Mouse (Mus musculus): ENCODE data around the gene Pld1.
A peak's percentile ranks its signal among the peaks of the same experiment; 100 is the strongest.

The Pld1 gene

DNA sequence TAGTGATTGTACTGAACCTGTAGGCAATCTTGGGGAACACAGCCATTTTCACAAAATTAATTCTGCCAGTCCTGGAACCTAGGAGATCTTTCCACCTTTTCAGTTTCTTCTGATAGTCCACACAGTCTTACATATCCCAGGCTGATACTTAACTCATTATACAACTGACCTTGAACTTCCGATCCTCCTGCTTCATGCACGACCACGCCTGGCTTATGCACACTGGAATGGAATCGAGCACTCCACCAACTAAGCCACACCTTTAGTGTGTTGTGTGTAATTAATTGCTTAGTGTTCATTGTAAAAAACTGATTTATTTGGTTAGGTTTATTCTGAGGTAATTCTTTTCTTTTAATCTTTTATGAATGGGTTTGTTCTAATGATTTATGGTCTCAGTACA, 122.2 kb downstream of the Pld1 start:
- no peak for DNase-seq

DNA sequence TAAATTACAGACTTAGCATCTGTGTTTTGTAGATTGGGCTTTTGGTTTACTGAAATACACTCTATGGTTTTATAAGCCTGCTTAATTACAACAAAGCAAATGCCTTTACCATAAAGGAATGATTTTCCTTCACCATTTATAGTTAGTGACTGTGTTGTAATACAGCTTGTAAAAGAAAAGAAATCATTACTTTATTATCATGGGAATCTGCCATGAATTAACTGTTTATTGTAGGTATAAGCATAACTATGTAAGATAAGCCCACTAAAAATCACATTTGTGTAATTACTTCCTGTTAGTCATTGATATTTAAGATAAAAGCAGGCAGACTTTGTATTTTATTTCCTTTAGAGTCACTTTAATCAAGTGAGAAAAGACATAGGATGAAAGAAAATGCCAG, 122.7 kb downstream of the Pld1 start:
- no peak for DNase-seq

DNA sequence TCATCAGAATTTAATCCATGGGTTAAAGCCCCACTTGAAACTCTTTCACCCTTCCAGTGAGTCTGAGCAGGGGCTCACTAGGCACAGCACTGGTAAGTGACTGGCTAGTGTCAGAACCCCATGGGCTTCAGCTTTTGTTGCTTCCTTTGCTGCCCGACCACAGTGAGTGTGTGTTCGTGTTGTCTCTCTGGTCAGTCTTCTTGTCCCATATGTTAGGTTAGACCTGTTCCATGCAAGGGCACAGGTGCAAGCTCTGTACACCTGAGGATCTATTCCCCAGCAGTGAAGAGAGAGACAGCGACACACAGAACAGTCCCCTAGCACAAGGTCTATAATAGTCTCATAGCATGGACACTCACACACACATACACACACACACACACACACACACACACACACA, 140.7 kb downstream of the Pld1 start:
- DNase-seq = no peak

DNA sequence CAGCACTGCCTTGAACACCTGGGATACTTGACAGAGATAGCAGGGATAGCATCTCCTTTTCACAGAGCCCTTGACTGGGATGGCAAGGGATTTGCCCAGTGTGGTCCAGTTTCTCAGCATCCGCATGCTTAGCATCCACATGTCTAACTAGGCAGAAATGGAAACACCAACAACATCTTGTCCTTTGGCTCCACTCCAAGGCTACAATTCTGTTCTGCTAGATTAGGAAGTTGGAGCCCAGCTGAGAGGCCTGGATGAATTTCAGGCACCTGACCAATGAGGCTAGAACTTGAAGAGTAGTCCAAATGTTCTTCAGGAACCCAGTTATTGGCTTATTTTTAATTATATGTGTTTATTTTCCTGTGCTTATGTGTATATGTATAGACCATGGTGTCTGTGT, 141.6 kb downstream of the Pld1 start:
- DNase-seq = no peak

DNA sequence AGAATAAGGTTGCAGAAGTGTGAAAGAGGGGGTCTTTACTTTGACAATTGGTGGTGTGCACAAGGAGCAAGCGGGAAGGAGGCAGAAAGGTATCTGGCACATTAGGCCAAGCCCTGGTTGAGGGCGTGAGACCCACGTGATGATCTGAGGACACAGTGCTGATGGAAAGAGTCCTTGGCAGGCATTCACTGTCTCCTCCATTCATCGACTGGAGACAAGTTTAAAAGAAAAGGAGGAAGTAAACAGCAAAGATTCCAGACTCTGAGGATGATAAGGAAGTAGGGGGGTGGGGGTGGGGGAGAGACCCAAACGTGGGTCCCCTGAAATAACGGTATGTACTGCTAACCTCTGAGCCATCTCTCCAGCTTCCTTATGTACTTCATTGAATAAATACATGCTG, 142.5 kb downstream of the Pld1 start:
- no peak for DNase-seq

DNA sequence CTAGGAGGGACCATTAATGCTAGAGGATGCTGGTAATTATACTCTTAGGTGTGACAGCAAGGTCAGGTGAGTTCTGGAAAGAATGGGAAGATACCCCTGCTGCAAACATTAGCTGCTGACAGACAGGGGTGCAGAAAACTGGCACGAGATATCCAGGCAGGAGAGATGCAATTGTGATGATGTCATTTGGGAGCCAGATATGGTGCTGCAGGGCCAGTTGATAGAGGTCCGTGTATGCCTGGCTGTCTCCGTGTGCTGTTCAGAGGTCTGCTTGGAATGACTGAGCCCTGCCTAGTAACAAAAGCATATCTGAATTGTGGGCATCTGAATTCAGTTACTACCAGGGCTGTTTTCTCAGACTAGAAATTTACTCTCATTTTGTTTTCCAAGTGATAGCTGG, 144.7 kb downstream of the Pld1 start:
- no peak for DNase-seq

DNA sequence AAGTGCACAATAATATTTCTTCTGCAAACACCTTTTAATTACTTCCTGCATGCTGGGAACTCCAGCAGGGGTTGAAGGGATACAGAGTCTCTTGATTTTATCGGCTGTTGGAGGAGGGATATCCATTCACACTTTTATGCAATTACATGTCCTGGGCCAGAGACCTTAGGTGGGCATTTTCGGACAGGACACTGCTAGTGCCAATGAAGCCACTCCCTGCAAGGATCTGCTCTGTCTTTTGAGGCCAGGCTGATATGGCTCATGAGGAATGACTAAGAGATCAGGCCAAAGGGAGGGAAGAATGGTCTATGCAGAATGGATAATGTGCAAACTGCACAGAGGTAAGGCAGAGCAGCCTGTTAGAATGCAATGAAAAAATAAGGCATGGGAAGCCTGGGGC, 145.8 kb downstream of the Pld1 start:
- DNase-seq = no peak

DNA sequence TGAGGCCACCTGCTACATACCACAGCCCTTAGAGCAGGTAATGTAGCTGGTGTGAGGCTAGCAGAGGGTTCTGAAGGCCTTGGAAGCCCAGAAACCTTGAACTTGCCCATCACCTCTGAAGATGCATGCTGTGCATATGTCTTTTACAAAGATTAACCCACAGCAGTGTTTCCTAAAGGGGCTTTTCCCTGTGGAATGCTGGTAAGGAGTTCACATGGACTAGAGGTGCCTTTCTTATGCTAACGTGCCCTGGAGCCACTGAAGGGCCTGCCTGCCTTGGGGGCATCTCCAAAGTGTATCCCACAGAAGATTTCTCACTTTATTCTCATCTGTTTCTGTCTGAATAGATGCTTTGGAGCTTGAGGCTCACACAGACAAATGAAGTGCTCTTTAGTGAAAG, 152.8 kb downstream of the Pld1 start:
- DNase-seq = no peak

DNA sequence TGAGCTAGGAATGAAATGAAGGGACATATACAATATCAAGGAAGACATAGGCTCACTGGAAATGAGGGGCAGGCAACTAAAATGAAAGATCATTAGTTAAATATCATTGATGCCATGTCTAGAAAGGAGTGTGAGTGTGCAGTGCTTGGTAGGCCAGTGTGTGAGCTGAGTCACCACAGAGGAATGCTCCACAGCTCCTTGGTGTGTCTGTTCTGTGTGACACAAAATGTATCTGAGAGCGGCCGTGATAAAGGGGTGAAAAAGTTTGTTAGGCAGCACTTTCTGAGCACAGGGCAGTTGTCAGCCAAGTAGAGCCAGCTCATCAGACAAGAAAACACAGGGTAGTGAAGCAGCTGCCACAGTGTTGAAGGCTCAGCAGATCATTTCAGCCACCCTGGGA, 153.2 kb downstream of the Pld1 start:
- no peak for DNase-seq

DNA sequence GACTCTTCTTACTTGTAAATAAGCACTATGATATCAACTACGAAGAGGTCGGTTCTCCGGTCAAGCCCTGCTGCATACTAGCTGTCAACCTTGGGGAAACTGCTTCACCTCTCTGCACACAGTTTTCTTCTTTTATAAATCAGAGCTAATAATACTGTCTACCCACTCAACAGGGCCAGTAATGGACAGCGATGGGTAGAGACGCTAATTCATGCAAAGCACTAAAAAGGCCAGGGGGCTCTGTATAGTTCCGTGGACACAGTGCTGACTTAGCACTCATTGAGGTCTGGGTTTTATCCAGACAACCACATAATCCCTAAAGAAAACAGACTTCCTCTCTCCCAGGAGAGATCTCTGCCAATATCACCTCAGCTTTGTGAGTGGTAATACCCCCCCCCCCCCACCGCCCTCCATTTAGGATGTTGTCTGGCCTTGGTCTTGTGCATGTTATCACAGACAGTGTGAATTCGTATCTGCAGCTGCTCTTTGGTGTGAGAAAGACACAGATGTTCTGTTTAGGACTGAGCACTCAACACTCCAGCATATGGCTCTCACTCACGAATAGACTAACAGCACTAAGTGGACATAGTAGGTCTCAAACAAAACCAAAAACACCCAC, 155.3 kb downstream of the Pld1 start:
- DNase-seq = no peak

DNA sequence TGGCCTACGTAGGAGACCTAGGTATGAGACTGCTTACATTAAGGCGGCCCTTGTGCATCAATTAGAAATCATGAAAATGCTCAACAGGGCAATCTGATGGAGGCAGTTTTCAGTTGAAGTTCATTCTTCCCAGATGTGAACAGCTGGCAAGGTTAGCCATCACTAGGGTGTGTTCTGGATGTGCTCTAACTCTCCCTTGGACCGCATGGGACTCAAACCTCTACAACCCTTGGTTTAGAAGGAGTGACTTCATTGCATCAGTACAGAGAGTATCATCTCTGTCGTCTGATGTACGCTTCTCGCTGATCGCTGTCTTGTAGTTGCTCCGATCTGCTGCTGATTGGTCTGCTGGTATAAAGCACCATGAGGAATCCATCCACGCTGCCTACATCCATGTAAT, 157.0 kb downstream of the Pld1 start:
- DNase-seq = no peak

DNA sequence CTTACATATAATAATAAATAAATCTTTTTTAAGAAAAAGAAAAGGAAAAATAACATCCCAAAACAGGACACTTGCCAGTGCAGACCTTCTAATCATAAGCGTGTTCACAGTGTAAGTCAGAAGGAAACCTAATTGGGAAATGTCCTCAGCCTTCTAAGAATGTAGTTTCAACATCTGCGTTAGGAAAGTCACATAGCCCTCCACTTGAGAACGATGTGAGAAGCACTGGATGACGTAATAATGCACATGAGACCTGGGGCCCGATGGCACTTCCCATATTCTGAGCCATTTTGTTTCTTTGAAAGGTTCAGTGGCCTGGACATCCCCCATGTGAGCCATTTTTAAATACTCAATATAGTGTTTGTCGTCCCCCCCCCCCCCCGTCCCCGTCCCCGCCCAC, 160.7 kb downstream of the Pld1 start:
- DNase-seq = no peak

DNA sequence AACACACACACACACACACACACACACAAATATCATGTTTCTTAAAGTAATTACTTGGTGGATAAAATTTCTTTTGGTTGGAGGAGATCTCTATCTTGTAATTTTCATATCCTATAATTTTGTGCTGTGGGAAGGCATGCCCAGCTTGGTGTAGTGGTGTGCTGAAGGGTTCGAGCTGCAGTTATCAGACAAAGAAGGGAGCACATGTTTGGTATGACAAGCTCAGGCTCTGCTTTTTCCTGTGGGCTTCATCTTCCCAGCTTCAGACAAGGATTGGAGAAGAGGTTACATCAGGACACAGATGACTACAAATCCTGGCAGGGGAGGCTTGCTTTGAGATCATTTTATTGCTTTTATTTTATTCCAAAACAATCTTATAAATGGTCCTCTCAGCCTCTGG, 166.5 kb downstream of the Pld1 start:
- peak; percentile 16 for DNase-seq

DNA sequence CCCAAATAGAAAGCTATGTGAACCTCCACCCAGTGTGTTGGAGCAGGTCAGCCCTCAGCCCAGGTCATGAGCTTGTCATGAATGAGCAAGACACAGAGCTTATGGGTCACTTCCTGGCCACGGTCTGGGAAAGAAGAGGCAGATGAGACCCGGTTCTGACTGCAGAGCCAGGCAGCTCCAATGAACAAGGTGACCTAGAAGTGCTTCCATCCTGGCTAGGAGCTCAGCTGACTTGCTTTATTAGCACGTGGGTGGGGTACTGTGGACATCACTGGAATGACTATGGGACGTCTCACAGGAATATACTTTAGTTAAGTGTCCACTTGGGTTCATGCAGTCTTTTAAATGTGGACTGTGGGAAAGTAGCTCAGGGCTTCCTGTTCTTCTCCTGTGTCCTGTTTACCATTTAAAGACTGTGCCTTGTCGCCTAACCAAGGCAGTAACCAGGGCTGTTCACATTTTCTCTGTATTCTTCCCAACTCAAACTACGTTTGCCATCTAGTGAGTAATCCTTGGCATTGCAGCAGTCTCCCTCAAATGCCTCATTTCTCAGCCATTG, 169.0 kb downstream of the Pld1 start:
- DNase-seq = peak; percentile 56

DNA sequence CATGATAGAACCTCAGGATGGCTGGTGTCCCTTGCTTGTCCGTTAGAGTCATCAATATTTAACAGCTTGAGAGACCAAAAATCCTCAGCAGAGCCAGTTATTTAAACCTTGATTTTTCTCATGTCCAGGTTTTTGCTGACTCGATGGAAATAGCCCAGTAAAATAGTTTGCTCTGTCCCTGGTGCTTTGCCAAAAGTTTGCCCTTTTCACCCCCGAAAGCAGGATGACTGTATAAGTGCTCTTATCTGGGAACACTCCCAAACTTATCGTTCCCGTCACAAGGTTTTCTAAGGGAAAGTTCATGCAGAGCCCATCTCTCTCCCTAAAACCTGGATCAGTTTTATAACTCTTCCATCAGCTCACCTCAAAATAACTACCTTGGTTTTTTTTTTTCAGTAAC, 173.0 kb downstream of the Pld1 start:
- DNase-seq = peak; percentile 53

DNA sequence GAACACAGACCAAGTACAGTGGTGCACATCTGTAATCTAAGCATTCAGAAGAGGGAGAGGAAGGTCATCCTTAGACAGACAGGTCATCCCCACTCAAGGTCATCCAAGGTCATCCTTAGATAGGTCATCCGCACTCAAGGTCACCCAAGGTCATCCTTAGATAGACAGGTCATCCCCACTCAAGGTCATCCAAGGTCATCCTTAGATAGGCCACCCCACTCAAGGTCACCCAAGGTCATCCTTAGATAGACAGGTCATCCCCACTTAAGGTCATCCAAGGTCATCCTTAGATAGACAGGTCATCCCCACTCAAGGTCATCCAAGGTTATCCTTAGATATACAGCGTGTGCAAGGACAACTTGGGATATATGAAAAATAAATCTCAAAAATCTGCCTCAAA, 175.4 kb downstream of the Pld1 start:
- no peak for DNase-seq

DNA sequence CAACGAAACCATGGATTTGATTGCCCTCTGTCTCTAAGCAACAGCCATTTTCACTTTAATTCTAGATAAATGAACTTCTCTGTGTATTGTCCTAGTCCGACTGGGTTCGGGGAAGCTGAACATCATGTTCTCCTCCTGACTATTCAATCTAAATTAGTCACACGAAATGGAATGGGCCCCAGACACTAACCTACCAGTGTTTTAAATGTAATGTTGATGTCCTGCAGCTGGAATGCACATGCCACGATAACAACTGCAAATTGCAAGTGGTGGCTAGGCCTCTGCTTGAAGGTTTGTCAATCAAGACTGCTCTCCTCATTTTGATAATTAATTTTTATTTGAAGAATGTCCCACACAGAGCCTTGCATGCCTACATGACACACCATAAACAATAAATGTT, 203.2 kb downstream of the Pld1 start:
- DNase-seq = no peak

DNA sequence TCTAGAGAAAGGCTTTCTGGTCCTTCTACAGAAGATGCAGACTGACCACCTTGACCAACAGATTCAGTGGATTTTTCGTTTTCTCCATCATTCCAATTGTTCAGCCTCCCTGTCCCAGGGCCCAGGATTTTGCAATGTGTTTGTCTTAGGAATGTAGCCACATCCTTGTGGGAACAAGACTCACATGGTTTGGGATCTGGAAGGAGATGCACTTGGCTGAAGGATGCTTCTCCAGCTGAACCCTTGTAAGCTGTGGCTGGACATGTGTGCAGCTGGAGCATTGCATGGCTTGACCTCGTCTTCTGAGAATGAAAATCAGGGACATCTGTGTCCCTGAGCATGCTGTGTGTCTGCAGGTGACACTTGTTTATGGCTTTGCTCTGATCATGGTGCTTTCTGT, 203.6 kb downstream of the Pld1 start:
- DNase-seq = no peak

DNA sequence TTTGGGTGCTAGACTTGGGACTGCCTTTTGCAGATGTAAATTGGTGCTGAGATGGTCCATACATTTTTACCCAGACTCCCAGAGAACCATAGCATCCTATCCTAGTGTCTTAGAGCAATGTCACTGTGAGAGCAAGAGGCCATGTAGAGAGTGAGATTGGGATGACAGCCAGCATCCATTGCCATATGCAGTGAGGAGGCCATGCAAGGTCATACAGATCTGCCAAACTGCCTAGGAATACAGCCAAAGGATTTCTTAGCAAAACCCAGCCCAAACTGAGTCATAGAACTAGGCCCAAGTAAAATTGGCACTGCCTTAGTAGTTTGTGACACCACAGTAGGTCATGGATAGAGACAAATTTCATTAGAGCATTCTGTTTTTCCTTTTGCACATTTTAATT, 206.2 kb downstream of the Pld1 start:
- DNase-seq = no peak

DNA sequence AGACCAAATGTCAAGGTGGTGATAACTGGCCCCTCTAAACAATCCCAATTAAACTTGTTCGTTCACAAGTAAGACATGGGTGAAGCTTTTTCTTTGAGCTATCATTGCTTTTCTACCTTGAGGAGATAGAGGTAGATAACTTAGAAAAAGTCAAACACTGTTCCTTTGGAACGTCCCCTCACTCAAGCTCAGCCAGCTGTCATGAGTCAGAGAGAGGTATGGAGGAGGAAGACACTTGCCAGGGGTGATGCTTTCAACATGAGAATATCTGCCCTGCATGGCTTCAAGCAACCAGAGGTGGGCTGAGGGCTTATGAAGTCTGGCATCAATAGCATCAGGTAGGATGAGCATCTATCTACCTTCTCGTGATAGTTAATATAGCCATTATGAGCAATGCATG, 207.0 kb downstream of the Pld1 start:
- DNase-seq = no peak

DNA sequence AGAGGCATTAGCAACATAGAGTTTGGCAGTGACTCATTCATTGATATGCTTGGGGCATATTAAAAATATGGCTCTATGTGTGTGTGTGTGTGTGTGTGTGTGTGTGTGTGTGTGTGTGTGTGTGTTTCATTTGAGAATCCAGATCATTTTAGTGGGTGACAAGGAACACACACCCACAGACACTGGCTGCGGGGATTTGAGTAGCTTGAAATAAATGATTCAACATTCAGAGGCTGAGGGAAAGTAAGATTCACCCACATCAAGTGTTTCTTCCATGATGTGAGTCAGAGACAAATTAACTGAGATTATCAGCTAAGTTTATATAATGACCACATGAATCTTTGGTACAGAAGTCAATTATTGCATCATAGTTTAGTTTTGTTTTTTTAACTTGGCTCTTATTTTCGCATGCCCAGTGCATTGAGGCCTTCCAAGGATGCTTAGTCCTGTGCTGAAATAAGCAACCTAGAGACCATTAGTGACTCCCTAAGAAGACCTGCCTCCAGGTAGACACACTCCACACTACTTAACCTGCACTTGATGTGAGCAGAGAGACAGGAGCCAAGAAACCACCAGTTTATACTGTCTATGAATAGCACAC, 211.3 kb downstream of the Pld1 start:
- DNase-seq = no peak

DNA sequence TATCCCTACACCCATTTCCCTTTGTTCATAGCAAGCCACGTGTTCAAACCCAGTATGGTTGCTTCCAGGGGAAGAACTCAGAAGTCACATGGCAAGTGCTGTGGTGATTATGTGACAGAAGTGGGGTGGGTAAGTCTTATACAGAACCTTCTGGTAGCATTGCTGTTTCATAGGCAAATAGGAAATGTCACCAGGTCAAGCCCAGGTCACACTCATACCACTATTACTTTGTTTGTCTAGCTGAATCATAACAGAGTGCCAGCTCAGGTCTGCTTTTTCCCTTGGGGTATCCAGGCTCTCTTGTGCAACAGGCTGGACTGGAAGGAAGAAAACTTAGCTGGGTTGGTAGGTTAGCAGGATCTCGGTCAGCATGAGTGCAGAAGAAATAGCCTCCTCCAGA, 219.5 kb downstream of the Pld1 start:
- no peak for DNase-seq

DNA sequence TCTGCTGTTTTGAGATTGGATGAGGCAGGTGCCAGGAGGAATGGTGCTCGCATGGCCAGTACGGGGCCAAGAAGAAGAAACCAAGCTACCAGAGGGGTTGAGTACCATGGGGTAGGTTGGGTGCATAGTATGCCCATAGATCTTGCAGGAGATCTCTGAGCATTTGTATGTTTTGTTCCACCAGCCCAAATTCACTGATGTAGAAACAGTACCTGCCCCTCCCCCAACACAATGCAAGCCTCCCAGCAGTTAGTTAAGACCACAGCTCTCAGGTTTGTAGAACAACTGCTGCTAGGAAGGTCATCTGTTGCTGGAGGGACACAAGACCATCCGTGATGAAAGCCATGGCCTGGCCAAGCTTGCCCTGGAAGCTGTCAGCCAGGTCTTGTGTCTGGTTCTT, 220.4 kb downstream of the Pld1 start:
- no peak for DNase-seq

DNA sequence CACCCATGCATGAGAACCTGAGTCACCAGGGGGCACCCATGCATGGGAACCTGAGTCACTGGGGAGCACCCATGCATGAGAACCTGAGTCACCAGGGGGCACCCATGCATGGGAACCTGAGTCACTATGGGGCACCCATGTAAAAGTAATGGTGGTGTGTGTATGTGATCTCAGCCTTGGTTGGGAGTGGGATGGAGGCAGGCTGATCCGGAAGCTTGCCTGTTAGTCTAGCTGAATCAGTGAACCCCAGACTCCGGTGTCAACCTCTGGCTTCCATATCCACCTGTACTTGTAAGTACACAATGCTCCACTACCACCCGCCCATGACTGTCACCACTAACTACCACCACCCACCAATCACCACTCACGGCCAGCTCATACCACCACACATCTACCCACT, 223.9 kb downstream of the Pld1 start:
- no peak for DNase-seq

DNA sequence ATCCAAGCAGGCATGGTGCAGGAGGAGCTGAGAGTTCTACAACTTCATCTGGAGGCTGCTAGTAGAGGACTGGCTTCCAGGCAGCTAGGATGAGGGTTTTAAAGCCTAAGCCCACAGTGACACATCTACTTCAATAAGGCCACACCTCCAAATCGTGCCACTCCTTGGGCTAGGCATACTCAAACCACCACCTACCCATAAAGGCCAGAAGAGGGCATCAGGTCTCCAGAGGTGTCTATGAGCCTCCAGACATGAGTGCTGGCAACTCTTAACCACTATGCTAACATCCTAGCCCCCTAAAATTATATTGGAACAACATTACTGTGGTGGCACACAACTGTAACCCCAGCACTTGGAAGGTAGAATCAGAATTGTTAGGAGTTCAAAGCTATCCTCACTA, 226.2 kb downstream of the Pld1 start:
- no peak for DNase-seq
